Mouse (Mus musculus) CH12.LX (cell line): ENCODE measurements at regions not wholly inside any gene's neighbourhood (a gene's known extent, or its start where the extent isn't known, plus 50 kb on each side); places are given as distances from the start of the nearest gene placed in this dataset.

Source experiments
- DNase-seq: peaks from one replicate; pipeline ENCODE4 v3.0.0-alpha.2; 2013; ENCODE audit errors: extremely low read depth
- H3K27ac ChIP-seq: 2 replicates; pipeline ENCODE4 v1.5.1; 2012; ENCODE audit warnings: low read depth, mild to moderate bottlenecking, control low read depth, moderate library complexity; ENCODE audit not compliant: insufficient read depth
- H3K27me3 ChIP-seq: replicated peaks from 2 replicates; pipeline ENCODE3; 2012; ENCODE audit warnings: inconsistent platforms
- H3K36me3 ChIP-seq, 2 experiments: replicated peaks in 1 of 2; 2 replicates each; pipeline versions ENCODE3 to v1.6.1; 2012; ENCODE audit warnings: inconsistent platforms in 1 of 2, low read length in 1 of 2, mild to moderate bottlenecking in 1 of 2, mixed read lengths in 1 of 2, moderate library complexity in 1 of 2; ENCODE audit not compliant: control insufficient read depth in 1 of 2, insufficient read depth in 1 of 2
- H3K4me1 ChIP-seq, 2 experiments: 2 replicates each; pipeline ENCODE4 v1.6.1; 2012; ENCODE audit warnings: inconsistent platforms in 1 of 2, moderate library complexity in 1 of 2; ENCODE audit not compliant: insufficient read depth in 2 of 2, control insufficient read depth in 1 of 2
- H3K4me2 ChIP-seq: 2 replicates; pipeline ENCODE4 v1.6.1; 2012; ENCODE audit warnings: low read depth, mild to moderate bottlenecking, control low read depth; ENCODE audit not compliant: poor library complexity, insufficient read depth, severe bottlenecking
- H3K4me3 ChIP-seq, 3 experiments: fragments of 150-350 bp in 1 of 3; sonication (generic) in 1 of 3; replicated peaks in 1 of 3; 2 replicates each; pipeline versions ENCODE3 to v1.5.1; 2011 to 2012; ENCODE audit warnings: low read depth in 2 of 3, low read length in 2 of 3, mild to moderate bottlenecking in 2 of 3, moderate library complexity in 2 of 3, control low read depth in 1 of 3, improper control_type of control experiment in 1 of 3, inconsistent platforms in 1 of 3, mixed read lengths in 1 of 3; ENCODE audit not compliant: poor library complexity in 1 of 3
- H3K79me2 ChIP-seq: replicated peaks from 2 replicates; pipeline ENCODE4 v1.6.1; 2012; ENCODE audit warnings: mild to moderate bottlenecking, moderate library complexity; ENCODE audit not compliant: control insufficient read depth, poor library complexity, insufficient read depth, severe bottlenecking; ENCODE audit errors: extremely low read depth
- H3K9ac ChIP-seq: 2 replicates; pipeline ENCODE4 v1.6.1; 2012; ENCODE audit warnings: low read depth, mild to moderate bottlenecking, control low read depth, moderate library complexity; ENCODE audit not compliant: insufficient read depth
- H3K9me3 ChIP-seq: replicated peaks from 2 replicates; pipeline ENCODE3; 2012; ENCODE audit warnings: low read length, inconsistent platforms, mixed read lengths
- BHLHE40 ChIP-seq: IDR thresholded peaks from 2 replicates; pipeline ENCODE4 v1.6.1; 2011; ENCODE audit warnings: mild to moderate bottlenecking, low read depth, low read length, improper control_type of control experiment
- CHD1 ChIP-seq: IDR thresholded peaks from 2 replicates; pipeline ENCODE4 v1.6.1; 2012; ENCODE audit warnings: low read depth, low read length, improper control_type of control experiment, inconsistent platforms
- CHD2 ChIP-seq: IDR thresholded peaks from 2 replicates; pipeline ENCODE4 v1.6.1; 2011; ENCODE audit warnings: low read length, improper control_type of control experiment
- CTCF ChIP-seq, 2 experiments: IDR thresholded peaks in 1 of 2; conservative IDR thresholded peaks in 1 of 2; 2 replicates each; pipeline ENCODE4 v1.5.1; 2011 to 2012; ENCODE audit warnings: low read depth in 2 of 2, low read length in 2 of 2, improper control_type of control experiment in 1 of 2, inconsistent platforms in 1 of 2, mild to moderate bottlenecking in 1 of 2, moderate library complexity in 1 of 2
- E2F4 ChIP-seq: IDR thresholded peaks from 2 replicates; pipeline ENCODE4 v1.6.1; 2011; ENCODE audit warnings: low read depth, low read length, improper control_type of control experiment; ENCODE audit not compliant: insufficient replicate concordance
- EP300 ChIP-seq: IDR thresholded peaks from 2 replicates; pipeline ENCODE4 v1.6.1; 2011; ENCODE audit warnings: low read length, improper control_type of control experiment
- ETS1 ChIP-seq: conservative IDR thresholded peaks from 2 replicates; pipeline ENCODE4 v1.6.1; 2012; ENCODE audit warnings: low read depth, mild to moderate bottlenecking, inconsistent platforms, low read length, improper control_type of control experiment, moderate library complexity
- GABPA ChIP-seq: IDR thresholded peaks from 2 replicates; pipeline ENCODE4 v1.6.1; 2012; ENCODE audit warnings: low read depth, low read length, improper control_type of control experiment, inconsistent platforms; ENCODE audit not compliant: insufficient replicate concordance
- HCFC1 ChIP-seq: IDR thresholded peaks from 2 replicates; pipeline ENCODE4 v1.6.1; 2012; ENCODE audit warnings: low read depth, mild to moderate bottlenecking, inconsistent platforms, low read length, improper control_type of control experiment
- IRF4 ChIP-seq: IDR thresholded peaks from 2 replicates; pipeline ENCODE4 v1.6.1; 2014; ENCODE audit warnings: low read depth, mild to moderate bottlenecking, inconsistent platforms, low read length, improper control_type of control experiment
- KAT2A ChIP-seq: IDR thresholded peaks from 2 replicates; pipeline ENCODE4 v1.6.1; 2012; ENCODE audit warnings: low read length, improper control_type of control experiment, inconsistent platforms; ENCODE audit not compliant: insufficient replicate concordance
- MAFK ChIP-seq: IDR thresholded peaks from 2 replicates; pipeline ENCODE4 v1.6.1; 2011; ENCODE audit warnings: low read length, improper control_type of control experiment; ENCODE audit not compliant: insufficient replicate concordance
- MEF2A ChIP-seq: IDR thresholded peaks from 2 replicates; pipeline ENCODE4 v1.6.1; 2014; ENCODE audit warnings: low read depth, mild to moderate bottlenecking, inconsistent platforms, low read length, improper control_type of control experiment, borderline replicate concordance
- PAX5 ChIP-seq: IDR thresholded peaks from 2 replicates; pipeline ENCODE4 v1.6.1; 2012; ENCODE audit warnings: low read length, inconsistent platforms, mixed read lengths
- POLR2A ChIP-seq: IDR thresholded peaks from 2 replicates; pipeline ENCODE4 v1.6.1; 2011; ENCODE audit warnings: low read depth, mild to moderate bottlenecking, improper control_type of control experiment, low read length
- POLR2AphosphoS2 ChIP-seq: IDR thresholded peaks from 2 replicates; pipeline ENCODE4 v1.6.1; 2011; ENCODE audit warnings: low read depth, low read length, improper control_type of control experiment
- RAD21 ChIP-seq: IDR thresholded peaks from 2 replicates; pipeline ENCODE4 v1.6.1; 2011; ENCODE audit warnings: low read depth, mild to moderate bottlenecking, low read length, improper control_type of control experiment, moderate library complexity
- SIN3A ChIP-seq: IDR thresholded peaks from 2 replicates; pipeline ENCODE4 v1.6.1; 2012; ENCODE audit warnings: low read length, improper control_type of control experiment, inconsistent platforms
- SMC3 ChIP-seq: IDR thresholded peaks from 2 replicates; pipeline ENCODE4 v1.6.1; 2011; ENCODE audit warnings: low read depth, low read length, improper control_type of control experiment
- TBP ChIP-seq: conservative IDR thresholded peaks from 2 replicates; pipeline ENCODE4 v1.6.1; 2011; ENCODE audit warnings: low read depth, low read length, improper control_type of control experiment
- UBTF ChIP-seq: IDR thresholded peaks from 2 replicates; pipeline ENCODE4 v1.6.1; 2012; ENCODE audit warnings: low read depth, mild to moderate bottlenecking, inconsistent platforms, low read length, improper control_type of control experiment, moderate library complexity
- ZKSCAN1 ChIP-seq: IDR thresholded peaks from 2 replicates; pipeline ENCODE4 v1.6.1; 2012; ENCODE audit warnings: low read depth, inconsistent platforms, low read length, improper control_type of control experiment, borderline replicate concordance
- ZMIZ1 ChIP-seq: IDR thresholded peaks from 2 replicates; pipeline ENCODE4 v1.6.1; 2012; ENCODE audit warnings: low read depth, mild to moderate bottlenecking, inconsistent platforms, low read length, improper control_type of control experiment
- ZNF384 ChIP-seq: IDR thresholded peaks from 2 replicates; pipeline ENCODE4 v1.6.1; 2012; ENCODE audit warnings: low read depth, low read length, improper control_type of control experiment, inconsistent platforms
- dilution Hi-C: fragments of 300-500 bp; cut with MboI; formaldehyde crosslinking; loops from 2 replicates; pipeline ENCODE4 v1.14.3; 2020; ENCODE audit warnings: low sequenced_read_pairs; ENCODE audit not compliant: extremely low pct_unique_long_range_greater_than_20kb, extremely low pct_ligation_motif_present
- in situ Hi-C: fragments of 300-500 bp; cut with MboI; formaldehyde crosslinking; loops from 3 replicates; pipeline ENCODE4 v1.14.3; 2019; ENCODE audit warnings: low sequenced_read_pairs, low pct_ligation_motif_present, low pct_unique_long_range_greater_than_20kb, mixed read lengths

DNA sequence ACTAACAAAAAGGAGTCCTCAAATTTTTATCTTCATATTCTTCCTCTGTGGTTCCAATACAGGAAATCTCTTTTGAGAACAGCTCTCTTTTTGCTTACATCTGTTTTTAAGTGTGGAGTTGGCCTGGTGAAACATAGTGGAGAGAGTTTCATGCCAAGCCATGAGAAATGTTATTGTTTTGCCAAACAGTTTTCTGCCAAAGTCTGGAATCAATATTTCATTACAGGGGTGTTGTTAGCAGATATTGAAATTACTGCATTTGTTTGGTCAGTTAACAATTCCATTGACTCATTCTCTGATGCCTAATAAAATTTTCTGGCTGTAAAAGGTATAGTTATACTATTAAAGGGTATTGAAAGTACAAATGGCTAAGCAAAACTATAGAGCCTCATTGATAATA is 1285.2 kb upstream of the Gm7489 start:
- Histone ChIP-seq H3K4me2 (no peak overlapping the region), H3K27ac (no peak overlapping the region), H3K79me2 (no peaks in the 10 kb centered on the region), H3K9me3 (no peaks in the 10 kb centered on the region), H3K27me3 (no peaks in the 10 kb centered on the region), H3K36me3 (no peaks in the 10 kb centered on the region), H3K4me3 (no peak overlapping the region), H3K9ac (no peak overlapping the region), H3K4me1 (no peaks in the 10 kb centered on the region)
- dilution Hi-C loops = no loop called here
- in situ Hi-C loops = no loop called here
- no peak for TF ChIP-seq IRF4
- no peak for TF ChIP-seq SIN3A
- no peak for TF ChIP-seq UBTF
- TF ChIP-seq MEF2A = no peak
- no peak for TF ChIP-seq EP300
- TF ChIP-seq ETS1 = no peak
- TF ChIP-seq HCFC1 = no peak
- no peak for TF ChIP-seq POLR2AphosphoS2
- no peak for TF ChIP-seq TBP
- TF ChIP-seq POLR2A = no peak
- no peak for TF ChIP-seq E2F4
- no peak for TF ChIP-seq RAD21
- TF ChIP-seq ZNF384 = no peak
- no peak for TF ChIP-seq CHD2
- no peak for TF ChIP-seq BHLHE40
- DNase-seq = no peak

DNA sequence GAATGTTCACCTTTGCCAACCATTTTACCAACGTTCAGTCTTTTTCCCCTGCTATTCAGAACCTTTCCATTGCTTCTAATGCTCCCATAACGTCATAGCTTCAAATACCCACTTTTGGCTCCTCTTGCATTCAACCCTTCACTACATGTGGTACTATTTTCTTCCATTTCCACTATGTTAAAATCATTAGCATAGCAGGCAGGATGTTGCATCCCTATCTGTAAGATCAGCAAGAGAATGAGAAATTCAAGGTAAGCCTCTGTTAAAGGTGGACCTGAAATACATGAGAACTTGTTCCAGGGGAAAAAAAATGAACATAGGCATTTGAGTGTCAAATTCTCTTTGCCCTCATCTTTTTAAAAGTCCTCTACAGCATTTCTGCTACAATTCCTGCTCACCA is 1284.7 kb upstream of the Gm7489 start:
- in situ Hi-C loops (no loop called here), dilution Hi-C loops (no loop called here)
- Histone ChIP-seq H3K4me3 (no peak overlapping the region), H3K9me3 (no peaks in the 10 kb centered on the region), H3K4me2 (no peak overlapping the region), H3K9ac (no peak overlapping the region), H3K27ac (no peak overlapping the region), H3K79me2 (no peaks in the 10 kb centered on the region), H3K36me3 (no peaks in the 10 kb centered on the region), H3K4me1 (no peaks in the 10 kb centered on the region), H3K27me3 (no peaks in the 10 kb centered on the region)
- no peak for TF ChIP-seq PAX5
- TF ChIP-seq CHD1 = no peak
- no peak for TF ChIP-seq CHD2
- no peak for TF ChIP-seq EP300
- no peak for DNase-seq

DNA sequence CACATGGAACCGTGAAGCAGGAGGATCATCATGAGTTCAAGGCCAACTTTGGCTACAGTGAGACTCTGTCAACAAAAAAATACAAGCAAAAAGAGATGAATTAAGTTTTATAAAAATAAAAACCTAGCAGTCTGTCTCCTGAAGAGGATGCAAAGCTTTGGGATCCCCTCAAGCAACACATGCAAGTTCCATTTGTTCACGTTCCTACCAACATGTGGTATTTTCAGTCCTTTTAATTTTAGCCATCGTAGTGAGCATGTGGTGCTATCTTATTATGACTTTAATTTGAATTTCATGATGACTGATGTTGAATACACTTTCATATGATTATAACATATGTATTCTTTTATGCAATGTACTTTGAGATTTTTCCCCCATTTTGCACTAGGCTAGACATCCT is 1244.9 kb upstream of the Gm7489 start:
- DNase-seq = no peak
- no peaks in the 10 kb centered on the region for H3K27me3 ChIP-seq
- in situ Hi-C loops = no loop called here
- H3K4me1 ChIP-seq = peaks cover 0 to 5% of the 10 kb centered on the region in 2 experiments; a peak in 2 of 4 replicates
- H3K27ac ChIP-seq = no peak overlapping the region
- H3K4me3 ChIP-seq = no peak overlapping the region
- no peak overlapping the region for H3K9ac ChIP-seq
- no peak for TF ChIP-seq BHLHE40
- TF ChIP-seq KAT2A = no peak
- no peak for TF ChIP-seq SMC3
- TF ChIP-seq MAFK = no peak
- TF ChIP-seq CTCF (conservative IDR thresholded peaks at IDR 0.05 in 1 of 2, IDR thresholded peaks at IDR 0.05 in 1 of 2; ENCODE audit: low read depth in 2 of 2, low read length in 2 of 2) = no peak
- TF ChIP-seq ZKSCAN1 = no peak
- TF ChIP-seq GABPA = no peak
- TF ChIP-seq MEF2A = no peak
- TF ChIP-seq ZMIZ1 = no peak
- H3K79me2 ChIP-seq = no peaks in the 10 kb centered on the region
- no peaks in the 10 kb centered on the region for H3K36me3 ChIP-seq
- H3K9me3 ChIP-seq = no peaks in the 10 kb centered on the region
- dilution Hi-C loops = no loop called here
- no peak overlapping the region for H3K4me2 ChIP-seq
